Mouse (Mus musculus) liver, postnatal 0 days (tissue): Measurements from ENCODE around the gene Camkk1. TPM values are rescaled to one million over a fixed set of nuclear protein-coding genes. Genes with fewer than 3 reads are reported as not detected.

Source experiments
- ATAC-seq: fragments of 200-750 bp; cut with Nextera tagmentation; 2 replicates; pipeline ENCODE4 v1.8.0; 2017; ENCODE audit warnings: mild to moderate bottlenecking, moderate library complexity
- DNase-seq: peaks from one replicate; pipeline ENCODE4 v3.0.0-alpha.2; 2016
- H3K27ac ChIP-seq: fragments of 300-500 bp; sonication (generic); 2 replicates; pipeline ENCODE4 v1.5.1; 2014; ENCODE audit warnings: antibody characterized with exemption, moderate library complexity, mild to moderate bottlenecking, low read depth
- H3K27me3 ChIP-seq: fragments of 300-500 bp; sonication (generic); 2 replicates; pipeline ENCODE4 v1.6.1; 2014; ENCODE audit warnings: low read length, control low read depth, mixed read lengths; ENCODE audit not compliant: insufficient read depth
- H3K36me3 ChIP-seq: fragments of 300-500 bp; sonication (generic); replicated peaks from 2 replicates; pipeline ENCODE4 v1.6.1; 2014; ENCODE audit warnings: mild to moderate bottlenecking, control low read depth, low read length, moderate library complexity, mixed read lengths; ENCODE audit not compliant: insufficient read depth
- H3K4me1 ChIP-seq: fragments of 300-500 bp; sonication (generic); 2 replicates; pipeline ENCODE4 v1.6.1; 2014; ENCODE audit warnings: antibody characterized with exemption, mild to moderate bottlenecking, control low read depth; ENCODE audit not compliant: insufficient read depth
- H3K4me2 ChIP-seq: fragments of 300-500 bp; sonication (generic); 2 replicates; pipeline ENCODE4 v1.6.1; 2014; ENCODE audit warnings: low read depth, mild to moderate bottlenecking, low read length, moderate library complexity, mixed read lengths
- H3K4me3 ChIP-seq: fragments of 300-500 bp; sonication (generic); 2 replicates; pipeline ENCODE4 v1.5.1; 2014; ENCODE audit warnings: low read depth, low read length
- H3K9ac ChIP-seq: fragments of 300-500 bp; sonication (generic); replicated peaks from 2 replicates; pipeline ENCODE4 v1.6.1; 2014; ENCODE audit warnings: mild to moderate bottlenecking, moderate library complexity
- H3K9me3 ChIP-seq: fragments of 300-500 bp; sonication (generic); 2 replicates; pipeline ENCODE4 v1.6.1; 2016; ENCODE audit warnings: mild to moderate bottlenecking, control low read depth, low read length, mixed read lengths
- CTCF ChIP-seq: sonication (generic); IDR thresholded peaks from 2 replicates; pipeline ENCODE4 v1.5.1; 2016; ENCODE audit warnings: antibody characterized with exemption, low read depth
- EP300 ChIP-seq: IDR thresholded peaks from 2 replicates; pipeline ENCODE4 v1.6.1; 2016; ENCODE audit warnings: antibody characterized with exemption, low read depth, mild to moderate bottlenecking
- WGBS: fragments of 180-500 bp; shearing (Covaris S2); extraction: QIAGEN DNeasy Blood & Tissue Kit; methylation state at CpG from one replicate; pipeline ENCODE4 v1.1.7; 2014; ENCODE audit not compliant: insufficient replicate concordance; 5-methylcytosine and 5-hydroxymethylcytosine counted together
- polyA plus RNA-seq: library from polyadenylated mRNA; unstranded; fragments of >200 nt; fragmentation: Nextera tagmentation; extraction: Ambion mirVana; gene quantifications from 2 replicates; pipeline ENCODE4 v1.2.1, GENCODE M21; 2015

The Camkk1 gene
- 0.76 and 0.78 TPM in 2 replicates for polyA plus RNA-seq

GRCm38 (mm10) chr11:73018471-73019146 lies at the start of gene Camkk1:
TSS of gene Camkk1 (plus strand) at chr11:73019008.
- TF ChIP-seq EP300 (no peak), CTCF (no peak)
- Histone ChIP-seq H3K27ac (no peak within 1 kb of the TSS), H3K4me1 (peaks cover 14% of the 10 kb centered on the region), H3K9ac (peak within 1 kb of the TSS; percentile 59), H3K4me3 (peak within 1 kb of the TSS; percentile 61), H3K36me3 (no peaks in the 10 kb centered on the region), H3K9me3 (no peaks in the 10 kb centered on the region), H3K4me2 (peak within 1 kb of the TSS; percentile 99), H3K27me3 (peaks cover 31% of the 10 kb centered on the region)
- ATAC-seq: peak; percentile 96
- DNase-seq: peak; percentile 89
- 1% methylated on average over 44 of the region's 57 CpGs for WGBS

DNA sequence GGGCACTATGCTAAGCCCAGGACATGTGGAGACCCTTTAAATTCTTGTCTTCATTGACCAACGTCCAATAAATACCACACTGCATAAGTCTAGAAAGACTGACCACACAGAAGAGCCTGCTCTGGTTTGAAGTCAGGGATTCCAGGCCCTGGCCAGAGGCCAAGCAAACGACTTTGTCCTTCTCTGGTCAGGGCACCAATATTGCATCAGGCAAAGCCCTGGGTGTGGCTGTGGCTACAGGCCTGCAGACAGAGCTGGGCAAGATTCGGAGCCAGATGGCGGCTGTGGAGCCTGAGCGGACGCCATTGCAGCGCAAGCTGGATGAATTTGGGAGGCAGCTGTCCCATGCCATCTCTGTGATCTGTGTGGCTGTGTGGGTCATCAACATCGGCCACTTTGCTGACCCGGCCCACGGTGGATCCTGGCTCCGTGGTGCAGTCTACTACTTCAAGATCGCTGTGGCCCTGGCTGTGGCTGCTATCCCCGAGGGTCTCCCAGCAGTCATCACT lies 43.8 kb upstream of the Camkk1 start:
- DNase-seq: peak; percentile 39
- ATAC-seq: no peak
- Histone ChIP-seq H3K4me1 (no peaks in the 10 kb centered on the region), H3K36me3 (peaks cover 12% of the 10 kb centered on the region; the same call in 1 of the 2 replicates), H3K9me3 (no peaks in the 10 kb centered on the region), H3K27ac (no peak overlapping the region), H3K9ac (no peak overlapping the region), H3K4me2 (no peak overlapping the region), H3K4me3 (no peak overlapping the region), H3K27me3 (no peaks in the 10 kb centered on the region)
- TF ChIP-seq CTCF: no peak
- TF ChIP-seq EP300: no peak
- 77% methylated on average over 13 of the region's 13 CpGs for WGBS

- no peak for DNase-seq
- Histone ChIP-seq H3K9ac (no peak overlapping the region), H3K27ac (no peak overlapping the region), H3K4me1 (no peaks in the 10 kb centered on the region; the same call in none of the 2 replicates), H3K36me3 (peaks cover 7% of the 10 kb centered on the region; the same call in 1 of the 2 replicates), H3K4me2 (no peak overlapping the region), H3K27me3 (no peaks in the 10 kb centered on the region), H3K4me3 (no peak overlapping the region), H3K9me3 (no peaks in the 10 kb centered on the region)
- no peak for ATAC-seq
- TF ChIP-seq CTCF (no peak), EP300 (no peak)
- WGBS: 84% methylated on average over 9 of the region's 9 CpGs
These were observed 36.3 kb upstream of the Camkk1 start for GRCm38 (mm10) chr11:72982516-72982915.

- Histone ChIP-seq H3K9me3 (no peaks in the 10 kb centered on the region), H3K27me3 (no peaks in the 10 kb centered on the region), H3K4me3 (no peak overlapping the region), H3K27ac (no peak overlapping the region), H3K4me1 (no peaks in the 10 kb centered on the region; the same call in none of the 2 replicates), H3K36me3 (peaks cover 7% of the 10 kb centered on the region; the same call in 1 of the 2 replicates), H3K4me2 (no peak overlapping the region), H3K9ac (no peak overlapping the region)
- ATAC-seq (no peak), DNase-seq (no peak)
- WGBS: 58% methylated on average over 5 of the region's 5 CpGs
- TF ChIP-seq CTCF (peak; percentile 71), EP300 (no peak)
These were observed 35.5 kb upstream of the Camkk1 start for GRCm38 (mm10) chr11:72983283-72983682.

- no peaks in the 10 kb centered on the region; the same call in none of the 2 replicates for H3K4me1 ChIP-seq
- ATAC-seq (no peak), DNase-seq (no peak)
- no peak overlapping the region for H3K4me3 ChIP-seq
- no peak overlapping the region for H3K27ac ChIP-seq
- no peak overlapping the region for H3K9ac ChIP-seq
- H3K27me3 ChIP-seq: no peaks in the 10 kb centered on the region
- no peak overlapping the region for H3K4me2 ChIP-seq
- H3K9me3 ChIP-seq: no peaks in the 10 kb centered on the region
- WGBS: 62% methylated on average over 5 of the region's 5 CpGs
- H3K36me3 ChIP-seq: 0 out of 2 replicates have a peak, but pooled peaks cover 3% of the 10 kb centered on the region
- TF ChIP-seq CTCF (no peak), EP300 (no peak)
These were observed 32.1 kb upstream of the Camkk1 start for GRCm38 (mm10) chr11:72986745-72987144.

- H3K4me2 ChIP-seq: no peak overlapping the region
- H3K4me1 ChIP-seq: no peaks in the 10 kb centered on the region; the same call in none of the 2 replicates
- no peak overlapping the region for H3K27ac ChIP-seq
- TF ChIP-seq CTCF (no peak), EP300 (no peak)
- DNase-seq (no peak), ATAC-seq (no peak)
- H3K36me3 ChIP-seq: 0 out of 2 replicates have a peak, but pooled peaks cover 3% of the 10 kb centered on the region
- 53% methylated on average over 5 of the region's 5 CpGs for WGBS
- H3K4me3 ChIP-seq: no peak overlapping the region
- H3K27me3 ChIP-seq: no peaks in the 10 kb centered on the region
- no peaks in the 10 kb centered on the region for H3K9me3 ChIP-seq
- H3K9ac ChIP-seq: no peak overlapping the region
These were observed 31.6 kb upstream of the Camkk1 start for GRCm38 (mm10) chr11:72987234-72987633.
